Mouse (Mus musculus): ENCODE measurements around the gene Ankrd27. TPM values are rescaled to one million over a fixed set of nuclear protein-coding genes. Genes with fewer than 3 reads are reported as not detected.
"Not testable (repeated sequence)": the region's sequence is repeated elsewhere in the genome, so short reads cannot be mapped to it uniquely, and the experiment has no call there.

The Ankrd27 gene
- polyA plus RNA-seq, 1 experiment from 2014 or later, result 36.4 TPM

DNA sequence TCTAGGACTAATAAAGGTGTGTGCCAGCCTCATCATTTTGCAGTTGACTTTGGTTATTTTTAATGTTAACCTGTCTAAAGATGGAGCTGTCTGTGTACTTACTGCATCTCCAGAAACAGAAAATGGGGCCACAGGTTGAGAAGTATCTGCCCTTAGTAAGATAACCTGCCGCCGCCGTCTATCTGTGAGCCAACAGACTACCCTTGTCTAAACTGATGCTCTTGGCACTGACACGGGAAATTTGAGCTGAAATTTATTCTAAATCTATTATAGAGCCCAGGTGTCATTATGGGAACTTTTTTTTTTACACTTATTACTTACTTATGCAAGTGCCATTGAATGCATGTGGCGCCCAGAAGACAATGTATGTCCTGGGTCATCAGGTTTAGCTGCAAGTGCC is 29.1 kb upstream of the Ankrd27 start:
- no peak overlapping the region for H3K4me2 ChIP-seq (ENCODE audit: low read depth, low read length)
- H3K9ac ChIP-seq (replicated peaks; ENCODE audit: low read length), result no peak overlapping the region
- H3K27me3 ChIP-seq (ENCODE audit: control insufficient read depth, insufficient read depth, low read length), result no peaks in the 10 kb centered on the region
- no peak for DNase-seq (ENCODE audit: low spot score)
- no peak overlapping the region for H3K4me3 ChIP-seq (ENCODE audit: low read depth, low read length)
- no peaks in the 10 kb centered on the region for H3K9me3 ChIP-seq (replicated peaks; ENCODE audit: control insufficient read depth, low read length)
- H3K36me3 ChIP-seq (replicated peaks; ENCODE audit: control insufficient read depth, insufficient read depth, low read depth, low read length), result no peaks in the 10 kb centered on the region
- WGBS, result 88% methylated on average over 5 of the region's 5 CpGs
- ATAC-seq (replicated peaks; ENCODE audit: insufficient number of reproducible peaks, low FRiP score, low TSS enrichment, low read depth), result no peak
- H3K27ac ChIP-seq (replicated peaks; ENCODE audit: low read depth, low read length), result no peak overlapping the region
- no peaks in the 10 kb centered on the region for H3K4me1 ChIP-seq (ENCODE audit: control insufficient read depth, insufficient read depth, low read length)

DNA sequence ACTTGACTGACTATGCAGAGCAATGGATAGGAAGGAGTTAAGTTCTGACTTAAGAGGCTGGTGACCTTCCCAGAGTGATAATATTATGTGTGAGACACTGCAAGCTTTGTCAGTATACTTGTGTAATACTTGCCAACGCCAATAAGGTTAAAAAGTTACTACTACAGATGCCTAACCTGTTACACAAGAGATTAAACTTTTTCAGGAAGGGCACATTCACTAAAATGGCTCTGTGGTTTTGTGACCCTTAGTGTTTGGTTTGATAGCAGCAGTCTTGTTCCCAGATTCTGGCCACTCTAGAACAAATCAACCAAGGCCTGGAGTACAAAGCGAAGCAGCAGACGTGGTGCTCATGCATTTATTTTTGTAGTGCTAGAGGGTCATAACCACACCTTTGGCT is 28.5 kb upstream of the Ankrd27 start:
- Histone ChIP-seq H3K4me1 (ENCODE audit: control insufficient read depth, insufficient read depth, low read length) (no peaks in the 10 kb centered on the region), H3K4me2 (ENCODE audit: low read depth, low read length) (no peak overlapping the region), H3K4me3 (ENCODE audit: low read depth, low read length) (no peak overlapping the region), H3K9me3 (replicated peaks; ENCODE audit: control insufficient read depth, low read length) (no peaks in the 10 kb centered on the region), H3K27ac (replicated peaks; ENCODE audit: low read depth, low read length) (no peak overlapping the region), H3K27me3 (ENCODE audit: control insufficient read depth, insufficient read depth, low read length) (no peaks in the 10 kb centered on the region), H3K36me3 (replicated peaks; ENCODE audit: control insufficient read depth, insufficient read depth, low read depth, low read length) (no peaks in the 10 kb centered on the region), H3K9ac (replicated peaks; ENCODE audit: low read length) (no peak overlapping the region)
- WGBS, result 81% methylated on average over 3 of the region's 3 CpGs
- ATAC-seq (replicated peaks; ENCODE audit: insufficient number of reproducible peaks, low FRiP score, low TSS enrichment, low read depth) (no peak), DNase-seq (ENCODE audit: low spot score) (no peak)

DNA sequence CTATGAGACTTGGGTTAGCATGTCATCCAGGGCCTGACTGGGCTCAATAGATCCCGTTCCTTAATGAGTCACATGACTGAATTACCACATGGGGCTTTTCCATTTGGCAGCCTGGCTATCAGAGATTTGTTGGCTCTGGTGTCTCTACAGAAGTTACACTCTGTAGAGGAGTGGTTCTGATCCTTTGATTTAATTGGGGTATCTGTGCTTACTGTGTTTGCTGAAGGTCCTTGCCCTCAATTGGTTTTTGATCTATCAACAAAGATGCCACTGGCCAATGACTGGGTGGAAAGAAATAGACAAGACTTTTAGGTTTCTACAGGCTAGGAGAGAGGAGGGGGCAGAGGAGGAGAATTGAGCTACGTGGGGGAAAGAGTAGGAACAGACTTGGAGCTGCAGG is 27.4 kb upstream of the Ankrd27 start:
- H3K4me2 ChIP-seq (ENCODE audit: low read depth, low read length), result no peak overlapping the region
- H3K27me3 ChIP-seq (ENCODE audit: control insufficient read depth, insufficient read depth, low read length), result no peaks in the 10 kb centered on the region
- WGBS, result 49% methylated on average over 2 of the region's 2 CpGs
- H3K9ac ChIP-seq (replicated peaks; ENCODE audit: low read length), result no peak overlapping the region
- no peak for ATAC-seq (replicated peaks; ENCODE audit: insufficient number of reproducible peaks, low FRiP score, low TSS enrichment, low read depth)
- no peaks in the 10 kb centered on the region for H3K36me3 ChIP-seq (replicated peaks; ENCODE audit: control insufficient read depth, insufficient read depth, low read depth, low read length)
- H3K4me3 ChIP-seq (ENCODE audit: low read depth, low read length), result no peak overlapping the region
- no peaks in the 10 kb centered on the region for H3K9me3 ChIP-seq (replicated peaks; ENCODE audit: control insufficient read depth, low read length)
- no peak for DNase-seq (ENCODE audit: low spot score)
- H3K27ac ChIP-seq (replicated peaks; ENCODE audit: low read depth, low read length), result no peak overlapping the region
- H3K4me1 ChIP-seq (ENCODE audit: control insufficient read depth, insufficient read depth, low read length), result no peaks in the 10 kb centered on the region

DNA sequence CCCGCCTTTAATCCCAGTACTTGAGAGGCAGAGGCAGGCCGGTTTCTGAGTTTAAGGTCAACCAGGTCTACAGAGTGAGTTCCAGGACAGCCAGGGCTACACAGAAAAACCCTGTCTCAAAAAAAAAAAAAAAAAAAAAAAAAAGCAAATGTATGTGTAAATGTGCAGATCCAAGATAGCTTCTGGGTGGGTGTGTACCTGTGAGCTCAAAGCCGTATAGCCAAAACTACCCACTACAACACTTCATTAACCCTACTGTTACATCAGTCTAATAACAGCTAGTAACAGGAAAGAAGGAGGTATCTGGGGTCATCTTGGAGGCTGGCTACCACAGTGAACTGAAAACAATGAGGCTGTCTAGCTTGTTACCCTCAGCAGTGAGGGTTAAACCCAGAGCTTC is 26.2 kb upstream of the Ankrd27 start:
- Histone ChIP-seq H3K27me3 (ENCODE audit: control insufficient read depth, insufficient read depth, low read length) (no peaks in the 10 kb centered on the region), H3K4me2 (ENCODE audit: low read depth, low read length) (no peak overlapping the region), H3K4me3 (ENCODE audit: low read depth, low read length) (no peak overlapping the region), H3K27ac (replicated peaks; ENCODE audit: low read depth, low read length) (no peak overlapping the region), H3K36me3 (replicated peaks; ENCODE audit: control insufficient read depth, insufficient read depth, low read depth, low read length) (no peaks in the 10 kb centered on the region), H3K9ac (replicated peaks; ENCODE audit: low read length) (no peak overlapping the region), H3K4me1 (ENCODE audit: control insufficient read depth, insufficient read depth, low read length) (no peaks in the 10 kb centered on the region), H3K9me3 (replicated peaks; ENCODE audit: control insufficient read depth, low read length) (no peaks in the 10 kb centered on the region)
- ATAC-seq (replicated peaks; ENCODE audit: insufficient number of reproducible peaks, low FRiP score, low TSS enrichment, low read depth) (no peak), DNase-seq (ENCODE audit: low spot score) (no peak)
- WGBS, result 87% methylated on average over 3 of the region's 3 CpGs

DNA sequence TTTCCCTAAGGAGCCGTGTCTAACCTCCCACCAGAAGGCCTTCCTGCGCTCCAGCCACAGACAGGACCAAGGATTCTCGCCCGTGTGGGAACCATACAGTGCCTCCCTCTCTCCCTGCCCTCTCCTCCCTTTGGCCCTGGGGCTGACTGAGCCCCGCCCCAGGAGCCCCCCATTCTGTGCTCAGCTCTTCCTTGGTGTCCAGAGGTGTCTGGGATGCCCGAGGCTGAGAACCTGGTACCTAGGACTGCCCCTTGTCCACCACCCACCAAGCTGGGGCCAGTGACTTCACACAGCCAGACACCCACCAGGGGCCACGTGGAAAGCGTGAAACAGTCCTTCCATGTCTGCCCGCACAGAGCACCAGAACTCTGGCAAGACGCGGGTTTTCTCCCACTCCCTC is 23.0 kb upstream of the Ankrd27 start:
- Histone ChIP-seq H3K27me3 (ENCODE audit: control insufficient read depth, insufficient read depth, low read length) (no peaks in the 10 kb centered on the region), H3K27ac (replicated peaks; ENCODE audit: low read depth, low read length) (no peak overlapping the region), H3K4me1 (ENCODE audit: control insufficient read depth, insufficient read depth, low read length) (no peaks in the 10 kb centered on the region), H3K4me2 (ENCODE audit: low read depth, low read length) (no peak overlapping the region), H3K9ac (replicated peaks; ENCODE audit: low read length) (no peak overlapping the region), H3K9me3 (replicated peaks; ENCODE audit: control insufficient read depth, low read length) (no peaks in the 10 kb centered on the region), H3K36me3 (replicated peaks; ENCODE audit: control insufficient read depth, insufficient read depth, low read depth, low read length) (no peaks in the 10 kb centered on the region), H3K4me3 (ENCODE audit: low read depth, low read length) (no peak overlapping the region)
- ATAC-seq (replicated peaks; ENCODE audit: insufficient number of reproducible peaks, low FRiP score, low TSS enrichment, low read depth) (no peak), DNase-seq (ENCODE audit: low spot score) (no peak)
- WGBS, result 75% methylated on average over 11 of the region's 11 CpGs

DNA sequence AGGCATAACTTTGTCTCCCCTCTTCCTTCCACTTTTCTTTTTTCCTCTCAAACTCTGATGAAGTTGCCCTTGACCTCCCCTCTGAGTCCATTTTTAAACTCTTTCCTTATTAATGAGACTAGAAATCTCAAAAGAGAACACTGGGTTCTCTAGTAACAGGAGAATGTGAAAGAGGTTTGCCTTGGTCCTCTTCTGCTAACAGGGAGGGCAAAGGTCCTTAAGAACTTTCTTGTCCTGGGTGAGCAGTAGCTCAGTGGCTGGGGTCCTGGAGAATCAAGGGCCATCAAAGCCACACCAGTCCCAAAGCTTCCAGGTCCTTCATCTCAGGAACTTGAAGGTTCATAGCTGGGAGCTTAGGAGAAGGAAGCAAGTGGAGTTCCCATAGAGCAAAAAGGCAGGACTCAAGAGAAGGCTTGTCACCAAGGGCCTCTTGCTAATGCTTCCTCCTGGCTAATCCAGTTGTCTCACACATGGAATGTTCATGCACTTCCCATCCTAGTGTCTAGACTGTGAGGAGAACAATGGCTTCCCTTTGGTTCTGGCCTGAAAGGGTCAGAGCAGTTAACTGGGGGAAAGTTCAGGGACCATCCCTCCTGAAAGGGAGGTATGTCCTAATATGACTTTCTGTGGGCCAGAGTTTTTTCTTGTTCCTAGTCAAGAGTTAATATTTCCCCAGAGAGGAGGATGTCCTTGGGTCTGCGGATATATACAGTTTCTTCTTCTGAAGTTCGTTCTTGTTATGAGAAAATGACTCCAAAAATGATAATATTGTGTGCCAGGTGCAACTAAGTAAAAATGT is 21.8 kb upstream of the Ankrd27 start:
- ATAC-seq (replicated peaks; ENCODE audit: insufficient number of reproducible peaks, low FRiP score, low TSS enrichment, low read depth) (no peak), DNase-seq (ENCODE audit: low spot score) (no peak)
- 90% methylated on average over 2 of the region's 2 CpGs for WGBS

DNA sequence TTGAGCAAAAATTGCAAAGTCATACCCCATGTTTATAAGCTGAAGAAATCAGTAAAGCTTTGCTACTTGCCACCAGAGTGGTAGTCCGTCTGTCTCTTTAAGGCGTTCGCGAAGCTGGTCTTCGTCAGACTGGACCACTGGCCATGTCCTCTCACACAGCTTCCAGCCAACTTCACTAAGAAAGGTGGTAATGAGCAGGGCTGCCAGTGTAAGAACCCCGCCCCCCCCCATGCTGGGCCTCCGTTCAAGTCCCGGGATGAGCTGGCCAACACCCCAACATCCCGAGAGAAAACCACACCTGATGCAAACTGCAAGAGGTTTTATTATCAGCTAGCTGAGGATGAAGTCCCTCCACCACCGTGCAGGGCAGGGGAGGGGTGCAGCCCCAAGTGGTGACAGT is 21.2 kb upstream of the Ankrd27 start:
- H3K9me3 ChIP-seq (replicated peaks; ENCODE audit: control insufficient read depth, low read length); H3K4me1 ChIP-seq (ENCODE audit: control insufficient read depth, insufficient read depth, low read length); ATAC-seq (replicated peaks; ENCODE audit: insufficient number of reproducible peaks, low FRiP score, low TSS enrichment, low read depth); H3K9ac ChIP-seq (replicated peaks; ENCODE audit: low read length); H3K27me3 ChIP-seq (ENCODE audit: control insufficient read depth, insufficient read depth, low read length); DNase-seq (ENCODE audit: low spot score); H3K4me3 ChIP-seq (ENCODE audit: low read depth, low read length); H3K27ac ChIP-seq (replicated peaks; ENCODE audit: low read depth, low read length); H3K4me2 ChIP-seq (ENCODE audit: low read depth, low read length); H3K36me3 ChIP-seq (replicated peaks; ENCODE audit: control insufficient read depth, insufficient read depth, low read depth, low read length): not testable (repeated sequence)
- 88% methylated on average over 10 of the region's 10 CpGs for WGBS

More for the DNA sequence above, 21.8 kb upstream of the Ankrd27 start:
- Histone ChIP-seq H3K27ac (replicated peaks; ENCODE audit: low read depth, low read length) (no peak overlapping the region), H3K4me1 (ENCODE audit: control insufficient read depth, insufficient read depth, low read length) (no peaks in the 10 kb centered on the region), H3K4me3 (ENCODE audit: low read depth, low read length) (no peak overlapping the region), H3K9ac (replicated peaks; ENCODE audit: low read length) (no peak overlapping the region), H3K36me3 (replicated peaks; ENCODE audit: control insufficient read depth, insufficient read depth, low read depth, low read length) (no peaks in the 10 kb centered on the region), H3K4me2 (ENCODE audit: low read depth, low read length) (no peak overlapping the region), H3K27me3 (ENCODE audit: control insufficient read depth, insufficient read depth, low read length) (no peaks in the 10 kb centered on the region), H3K9me3 (replicated peaks; ENCODE audit: control insufficient read depth, low read length) (no peaks in the 10 kb centered on the region)

DNA sequence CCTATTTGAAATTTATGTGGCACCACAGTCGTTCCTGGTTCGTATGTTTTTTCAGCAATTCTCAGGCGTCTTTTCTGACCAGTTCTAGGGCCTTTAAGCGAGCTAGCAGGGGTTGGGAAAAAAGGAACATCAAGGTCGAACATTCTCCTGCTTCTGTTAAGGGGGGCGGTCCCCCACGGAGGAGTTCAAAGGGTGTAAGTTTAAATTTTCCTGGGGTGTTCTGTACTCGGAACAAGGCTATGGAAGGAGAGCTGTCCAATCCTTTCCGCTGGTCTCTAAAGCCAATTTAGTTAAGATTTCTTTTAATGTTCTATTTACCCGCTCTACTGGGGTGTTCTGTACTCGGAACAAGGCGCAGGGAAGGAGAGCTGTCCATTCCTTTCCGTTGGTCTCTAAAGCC is 20.1 kb upstream of the Ankrd27 start:
- DNase-seq (ENCODE audit: low spot score); H3K4me1 ChIP-seq (ENCODE audit: control insufficient read depth, insufficient read depth, low read length); H3K9me3 ChIP-seq (replicated peaks; ENCODE audit: control insufficient read depth, low read length); H3K27ac ChIP-seq (replicated peaks; ENCODE audit: low read depth, low read length); H3K9ac ChIP-seq (replicated peaks; ENCODE audit: low read length); H3K27me3 ChIP-seq (ENCODE audit: control insufficient read depth, insufficient read depth, low read length); ATAC-seq (replicated peaks; ENCODE audit: insufficient number of reproducible peaks, low FRiP score, low TSS enrichment, low read depth); H3K4me2 ChIP-seq (ENCODE audit: low read depth, low read length); H3K4me3 ChIP-seq (ENCODE audit: low read depth, low read length); H3K36me3 ChIP-seq (replicated peaks; ENCODE audit: control insufficient read depth, insufficient read depth, low read depth, low read length): not testable (repeated sequence)
- WGBS, result 78% methylated on average over 13 of the region's 13 CpGs
